Mouse (Mus musculus) lung, postnatal 0 days (tissue): ENCODE results near the gene Tpra1. TPM values are rescaled to one million over a fixed set of nuclear protein-coding genes. Genes with fewer than 3 reads are reported as not detected.

Experiments
- ATAC-seq: fragments of 200-750 bp; cut with Nextera tagmentation; 2 replicates; pipeline ENCODE4 v1.8.0; 2017; ENCODE audit warnings: moderate library complexity
- DNase-seq: peaks from one replicate; pipeline ENCODE4 v3.0.0-alpha.2; 2016; ENCODE audit warnings: low spot score
- H3K27ac ChIP-seq: fragments of 300-500 bp; sonication (generic); 2 replicates; pipeline ENCODE4 v1.5.1; 2014; ENCODE audit warnings: antibody characterized with exemption, mild to moderate bottlenecking, low read length, mixed read lengths
- H3K27me3 ChIP-seq: fragments of 300-500 bp; sonication (generic); replicated peaks from 2 replicates; pipeline ENCODE4 v1.6.1; 2014; ENCODE audit warnings: low read length, mixed read lengths; ENCODE audit not compliant: insufficient read depth
- H3K36me3 ChIP-seq: fragments of 300-500 bp; sonication (generic); 2 replicates; pipeline ENCODE4 v1.6.1; 2014; ENCODE audit warnings: low read length, mixed read lengths; ENCODE audit not compliant: insufficient read depth
- H3K4me1 ChIP-seq: fragments of 300-500 bp; sonication (generic); 2 replicates; pipeline ENCODE4 v1.6.1; 2014; ENCODE audit warnings: antibody characterized with exemption, low read depth, low read length, mixed read lengths; ENCODE audit not compliant: insufficient read depth
- H3K4me2 ChIP-seq: fragments of 300-500 bp; sonication (generic); replicated peaks from 2 replicates; pipeline ENCODE4 v1.6.1; 2014; ENCODE audit warnings: low read depth, mild to moderate bottlenecking, low read length, moderate library complexity, mixed read lengths
- H3K4me3 ChIP-seq: fragments of 300-500 bp; sonication (generic); 2 replicates; pipeline ENCODE4 v1.5.1; 2014; ENCODE audit warnings: low read depth, low read length
- H3K9ac ChIP-seq: fragments of 300-500 bp; sonication (generic); replicated peaks from 2 replicates; pipeline ENCODE4 v1.6.1; 2014; ENCODE audit warnings: low read depth, mild to moderate bottlenecking
- H3K9me3 ChIP-seq: fragments of 300-500 bp; sonication (generic); 2 replicates; pipeline ENCODE4 v1.6.1; 2016; ENCODE audit warnings: low read length, mixed read lengths
- CTCF ChIP-seq: IDR thresholded peaks from 2 replicates; pipeline ENCODE4 v1.5.1; 2016; ENCODE audit warnings: antibody characterized with exemption, mild to moderate bottlenecking
- EP300 ChIP-seq: IDR thresholded peaks from 2 replicates; pipeline ENCODE4 v1.6.1; 2016; ENCODE audit warnings: antibody characterized with exemption, mild to moderate bottlenecking, control low read depth
- WGBS: fragments of 180-500 bp; shearing (Covaris S2); extraction: QIAGEN DNeasy Blood & Tissue Kit; methylation state at CpG from one replicate; pipeline ENCODE4 v1.1.7; 2014; 5-methylcytosine and 5-hydroxymethylcytosine counted together
- polyA plus RNA-seq: library from polyadenylated mRNA; unstranded; fragments of >200 nt; fragmentation: Nextera tagmentation; extraction: Ambion mirVana; gene quantifications from 2 replicates; pipeline ENCODE4 v1.2.1, GENCODE M21; 2015

Gene Tpra1
- polyA plus RNA-seq, 1 experiment from 2014 or later: 72.0 TPM

GRCm38 (mm10) chr6:88860914-88861313, 41.1 kb upstream of the Tpra1 start:
- TF ChIP-seq EP300 (no peak), CTCF (peak; percentile 93)
- Histone ChIP-seq H3K9me3 (no peaks in the 10 kb centered on the region), H3K36me3 (no peaks in the 10 kb centered on the region), H3K27ac (no peak overlapping the region), H3K4me1 (no peaks in the 10 kb centered on the region), H3K4me2 (no peak overlapping the region), H3K4me3 (no peak overlapping the region), H3K27me3 (no peaks in the 10 kb centered on the region), H3K9ac (no peak overlapping the region)
- ATAC-seq (peak; percentile 85), DNase-seq (peak; percentile 91)
- WGBS: 13% methylated on average over 2 of the region's 2 CpGs

- Histone ChIP-seq H3K4me3 (no peak overlapping the region), H3K4me1 (no peaks in the 10 kb centered on the region), H3K27ac (no peak overlapping the region), H3K27me3 (no peaks in the 10 kb centered on the region), H3K4me2 (no peak overlapping the region), H3K36me3 (no peaks in the 10 kb centered on the region), H3K9ac (no peak overlapping the region), H3K9me3 (no peaks in the 10 kb centered on the region)
- DNase-seq (no peak), ATAC-seq (no peak)
- 84% methylated on average over 7 of the region's 7 CpGs for WGBS
- TF ChIP-seq CTCF: no peak
- no peak for TF ChIP-seq EP300
These were observed 36.3 kb upstream of the Tpra1 start for GRCm38 (mm10) chr6:88865704-88866103.

- Histone ChIP-seq H3K27ac (no peak overlapping the region), H3K9ac (no peak overlapping the region), H3K4me3 (no peak overlapping the region), H3K4me2 (no peak overlapping the region), H3K4me1 (no peaks in the 10 kb centered on the region), H3K9me3 (no peaks in the 10 kb centered on the region), H3K36me3 (no peaks in the 10 kb centered on the region), H3K27me3 (no peaks in the 10 kb centered on the region)
- 85% methylated on average over 7 of the region's 7 CpGs for WGBS
- DNase-seq (no peak), ATAC-seq (peak; percentile 44; the same call in 1 of the 2 replicates)
- TF ChIP-seq EP300 (no peak), CTCF (no peak)
These were observed 32.6 kb upstream of the Tpra1 start for GRCm38 (mm10) chr6:88869459-88869858.

GRCm38 (mm10) chr6:88870594-88870993, 31.5 kb upstream of the Tpra1 start:
- Histone ChIP-seq H3K4me2 (no peak overlapping the region), H3K4me3 (no peak overlapping the region), H3K36me3 (no peaks in the 10 kb centered on the region), H3K4me1 (no peaks in the 10 kb centered on the region), H3K9me3 (no peaks in the 10 kb centered on the region), H3K9ac (no peak overlapping the region), H3K27ac (no peak overlapping the region), H3K27me3 (0 out of 2 replicates have a peak, but pooled peaks cover 3% of the 10 kb centered on the region)
- 40% methylated on average over 4 of the region's 4 CpGs for whole genome bisulfite sequencing
- TF ChIP-seq EP300 (no peak), CTCF (no peak)
- ATAC-seq: no peak
- DNase-seq: no peak

- Histone ChIP-seq H3K9me3 (no peaks in the 10 kb centered on the region), H3K27ac (no peak overlapping the region), H3K4me1 (no peaks in the 10 kb centered on the region), H3K4me2 (no peak overlapping the region), H3K36me3 (no peaks in the 10 kb centered on the region), H3K9ac (no peak overlapping the region), H3K4me3 (no peak overlapping the region), H3K27me3 (0 out of 2 replicates have a peak, but pooled peaks cover 7% of the 10 kb centered on the region)
- 50% methylated on average over 8 of the region's 8 CpGs for WGBS
- DNase-seq (no peak), ATAC-seq (no peak)
- TF ChIP-seq EP300: no peak
- TF ChIP-seq CTCF: no peak
These were observed 30.5 kb upstream of the Tpra1 start for GRCm38 (mm10) chr6:88871546-88871945.

- no peaks in the 10 kb centered on the region for H3K36me3 ChIP-seq
- no peak for DNase-seq
- no peak for TF ChIP-seq CTCF
- TF ChIP-seq EP300: no peak
- no peak overlapping the region for H3K27ac ChIP-seq
- 0 out of 2 replicates have a peak, but pooled peaks cover 7% of the 10 kb centered on the region for H3K27me3 ChIP-seq
- no peaks in the 10 kb centered on the region for H3K9me3 ChIP-seq
- no peak for ATAC-seq
- 51% methylated on average over 7 of the region's 7 CpGs for WGBS
- no peak overlapping the region for H3K4me3 ChIP-seq
- no peak overlapping the region for H3K9ac ChIP-seq
- H3K4me1 ChIP-seq: no peaks in the 10 kb centered on the region
- H3K4me2 ChIP-seq: no peak overlapping the region
These were observed 29.2 kb upstream of the Tpra1 start for GRCm38 (mm10) chr6:88872811-88873210.
